9 mouse cellular contexts compared by ENCODE assay signal in genomic region chr10:67314811-67315435, GRCm38 (mm10). TPM values are rescaled to one million over a fixed set of nuclear protein-coding genes. Genes with fewer than 3 reads are reported as not detected.
DNase-seq lines count a peak whose midpoint lies in the region; ATAC-seq and TF ChIP-seq lines count a peak whose summit lies in the region.
"Had no signal": no experiment of that assay in that cellular context is flagged by ENCODE, and none has a peak within 500 bp of the region (broad histone marks: within the 10 kb centered on the region; RNA-seq: fewer than 3 reads in every experiment).

No protein-coding gene starts in this region.

- H3K9me3 ChIP-seq in forebrain, embryonic 15.5 days, result no peaks in the 10 kb centered on the region
- no peaks in the 10 kb centered on the region for H3K9me3 ChIP-seq in hindbrain, embryonic 16.5 days (ENCODE audit: control insufficient read depth, low read length)
- no peaks in the 10 kb centered on the region for H3K9me3 ChIP-seq in midbrain, embryonic 12.5 days
- H3K9me3 ChIP-seq: stomach, embryonic 15.5 days had no signal

- H3K4me1 ChIP-seq in cerebellum, adult 2 months (ENCODE audit: control insufficient read depth, insufficient read depth, low read length), result no peaks in the 10 kb centered on the region
- H3K4me1 ChIP-seq in forebrain, embryonic 15.5 days, result peaks cover 6% of the 10 kb centered on the region
- peaks cover 3% of the 10 kb centered on the region; the same call in 1 of the 2 replicates for H3K4me1 ChIP-seq in hindbrain, embryonic 16.5 days (ENCODE audit: control insufficient read depth, insufficient read depth, low read depth, low read length)
- peaks cover 9% of the 10 kb centered on the region for H3K4me1 ChIP-seq in midbrain, embryonic 12.5 days
- H3K4me1 ChIP-seq: stomach, embryonic 15.5 days had no signal

- DNase-seq in urinary bladder, postnatal 14 days (ENCODE audit: low spot score), result peak; percentile 46
- no peak for DNase-seq in urinary bladder, postnatal 10 days (ENCODE audit: low spot score)
- DNase-seq in cerebellum, adult 2 months, result peak; percentile 18 to 48
- DNase-seq in left cerebral cortex, postnatal 14 days (ENCODE audit: low spot score in 2 of 2), result peak; percentile 51 to 65
- DNase-seq in splenic B cell, adult 2 months (ENCODE audit: low read depth, low spot score), result peak; percentile 80

- TF ChIP-seq CTCF in cerebellum, adult 2 months (IDR thresholded peaks at IDR 0.05; ENCODE audit: borderline replicate concordance, insufficient read depth, low read depth, low read length), result peak; percentile 92

- no peak overlapping the region for H3K4me2 ChIP-seq in forebrain, embryonic 15.5 days (replicated peaks)
- H3K4me2 ChIP-seq in hindbrain, embryonic 16.5 days (ENCODE audit: low read length), result no peak overlapping the region
- H3K4me2 ChIP-seq in midbrain, embryonic 12.5 days (replicated peaks), result no peak overlapping the region
- H3K4me2 ChIP-seq: stomach, embryonic 15.5 days had no signal

- H3K9ac ChIP-seq in forebrain, embryonic 15.5 days (replicated peaks), result no peak overlapping the region
- H3K9ac ChIP-seq in hindbrain, embryonic 16.5 days (ENCODE audit: low read depth, low read length), result no peak overlapping the region
- no peak overlapping the region for H3K9ac ChIP-seq in midbrain, embryonic 12.5 days (replicated peaks)
- H3K9ac ChIP-seq: stomach, embryonic 15.5 days had no signal

- H3K27ac ChIP-seq in cerebellum, adult 2 months (ENCODE audit: insufficient read depth, low read length), result no peak overlapping the region
- no peak overlapping the region for H3K27ac ChIP-seq in forebrain, embryonic 15.5 days (replicated peaks)
- no peak overlapping the region for H3K27ac ChIP-seq in hindbrain, embryonic 16.5 days (ENCODE audit: low read depth, low read length)
- no peak overlapping the region for H3K27ac ChIP-seq in midbrain, embryonic 12.5 days (replicated peaks)
- H3K27ac ChIP-seq: stomach, embryonic 15.5 days had no signal

- intact Hi-C loops in left cerebral cortex, postnatal 14 days (cut with DNase I), result loop anchor here (2.0 to 10.0 kb wide), 5 partner anchors 222 to 680 kb away; partner anchors contain the start of gene Egr2

- no peak for TF ChIP-seq POLR2A in cerebellum, adult 2 months (IDR thresholded peaks at IDR 0.05; ENCODE audit: borderline replicate concordance, insufficient read depth, low read length)

- 10% methylated on average over 12 of the region's 12 CpGs for WGBS in cerebellum, adult 2 months
- 21% methylated on average over 12 of the region's 12 CpGs for WGBS in forebrain, embryonic 15.5 days
- 18% methylated on average over 12 of the region's 12 CpGs for WGBS in hindbrain, embryonic 16.5 days
- 18% methylated on average over 12 of the region's 12 CpGs for WGBS in midbrain, embryonic 12.5 days

- H3K27me3 ChIP-seq in cerebellum, adult 2 months (ENCODE audit: control insufficient read depth, insufficient read depth, low read length), result no peaks in the 10 kb centered on the region
- peaks cover 25% of the 10 kb centered on the region for H3K27me3 ChIP-seq in forebrain, embryonic 15.5 days
- H3K27me3 ChIP-seq in hindbrain, embryonic 16.5 days (replicated peaks; ENCODE audit: control insufficient read depth, insufficient read depth, low read length), result peaks cover 10% of the 10 kb centered on the region
- peaks cover 30% of the 10 kb centered on the region for H3K27me3 ChIP-seq in midbrain, embryonic 12.5 days
- no peaks in the 10 kb centered on the region; the same call in 1 of the 2 replicates for H3K27me3 ChIP-seq in splenic B cell, adult 2 months (ENCODE audit: control insufficient read depth, insufficient read depth, low read length, poor library complexity, severe bottlenecking)

- H3K36me3 ChIP-seq in forebrain, embryonic 15.5 days, result no peaks in the 10 kb centered on the region
- H3K36me3 ChIP-seq in hindbrain, embryonic 16.5 days (ENCODE audit: control insufficient read depth, insufficient read depth, low read length), result no peaks in the 10 kb centered on the region
- H3K36me3 ChIP-seq in midbrain, embryonic 12.5 days, result no peaks in the 10 kb centered on the region
- no peaks in the 10 kb centered on the region for H3K36me3 ChIP-seq in splenic B cell, adult 2 months (ENCODE audit: control insufficient read depth, insufficient read depth, low read length, poor library complexity, severe bottlenecking)
- H3K36me3 ChIP-seq: stomach, embryonic 15.5 days had no signal

- H3K4me3 ChIP-seq in cerebellum, adult 2 months (replicated peaks; ENCODE audit: insufficient read depth, low read depth, low read length), result no peak overlapping the region
- H3K4me3 ChIP-seq in forebrain, embryonic 15.5 days, result no peak overlapping the region
- no peak overlapping the region for H3K4me3 ChIP-seq in hindbrain, embryonic 16.5 days (ENCODE audit: low read length)
- no peak overlapping the region for H3K4me3 ChIP-seq in midbrain, embryonic 12.5 days
- H3K4me3 ChIP-seq: stomach, embryonic 15.5 days had no signal

- peak; percentile 41 for ATAC-seq in forebrain, embryonic 15.5 days (replicated peaks)
- peak; percentile 57; the same call in 1 of the 2 replicates for ATAC-seq in hindbrain, embryonic 16.5 days
- ATAC-seq in midbrain, embryonic 12.5 days (ENCODE audit: low FRiP score, low read depth), result peak; percentile 20; the same call in 1 of the 2 replicates

RNA-seq across cellular contexts. Expression of gene Nrbf2, which starts 29.8 kb away (rescaled TPM):
- polyA plus RNA-seq in cerebellum, adult 2 months (2012; rRNA removed), result 21.3 and 22.4 TPM in 2 replicates
- polyA plus RNA-seq in forebrain, embryonic 15.5 days (2015; fragmentation: Nextera tagmentation; extraction: Ambion mirVana), result 40.5 and 43.9 TPM in 2 replicates
- 38.5 and 40.6 TPM in 2 replicates for polyA plus RNA-seq in hindbrain, embryonic 16.5 days (2015; fragmentation: Nextera tagmentation; extraction: Ambion mirVana)
- total RNA-seq in left cerebral cortex, postnatal 14 days (2021), result 10 to 100 TPM; 15.7 to 16.1 TPM
- polyA plus RNA-seq in midbrain, embryonic 12.5 days (2016; fragmentation: Nextera tagmentation; extraction: Ambion mirVana), result 43.5 and 43.8 TPM in 2 replicates
